Mouse (Mus musculus) gastrocnemius, postnatal 14 days (tissue): ENCODE data around the gene Pex5l. TPM values are rescaled to one million over a fixed set of nuclear protein-coding genes. Genes with fewer than 3 reads are reported as not detected.

Experiments
- DNase-seq: peaks from one replicate; pipeline ENCODE4 v3.0.0; 2021; ENCODE audit warnings: mixed read lengths
- intact Hi-C: fragments of 180-260 bp; cut with DNase I; formaldehyde crosslinking; loops from one replicate; pipeline ENCODE4 v1.15.1; 2025; ENCODE audit warnings: low total_unique reads
- long read RNA-seq, 2 experiments: library from polyadenylated mRNA; stranded (forward); transcript quantifications; one replicate each; pipeline ENCODE4 v2.0.0; 2021
- total RNA-seq, 2 experiments: library from RNA; stranded (reverse); gene quantifications; 2 replicates each; pipeline ENCODE4 v1.2.3; 2021

Gene Pex5l
- total RNA-seq, result 1 to 10 TPM in 1 of 2 experiments, under 1 TPM in 1; 0.55 to 1.1 TPM
- long read RNA-seq, experiment 1, result 0 reads
- long read RNA-seq, experiment 2, result 0 reads

DNA sequence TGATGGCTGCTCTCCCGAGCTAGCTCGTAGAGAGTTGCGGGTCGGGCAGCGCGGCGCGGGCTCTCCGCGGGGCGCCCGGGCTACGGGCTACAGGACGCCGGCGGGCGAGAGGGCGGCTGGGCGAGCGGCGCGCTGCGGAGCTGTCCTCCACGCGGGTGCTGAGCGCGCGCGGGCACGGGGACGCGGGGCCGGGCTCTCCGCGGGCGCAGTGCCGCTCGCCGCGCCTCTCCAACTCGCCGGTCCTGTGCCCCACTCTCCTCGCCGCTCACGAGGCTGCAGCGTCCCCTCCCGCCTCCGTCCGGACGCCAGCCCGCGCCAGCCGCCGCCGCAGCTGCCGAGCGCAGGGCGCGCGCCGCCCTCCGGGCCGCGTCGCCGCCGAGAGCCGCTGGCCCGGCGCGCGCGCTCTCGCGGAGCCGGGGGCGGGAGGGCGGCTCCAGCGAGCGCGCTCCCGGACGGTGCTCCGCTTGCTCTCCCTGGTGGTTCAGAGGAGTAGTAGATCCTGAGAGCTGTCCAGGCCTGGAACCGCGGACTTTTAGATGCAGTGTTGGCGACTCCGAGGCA, at the start of gene Pex5l:
Gene Pex5l, minus strand, starts transcription at position 347 of the 561 bp plus-strand sequence.
- intact Hi-C loops, result no loop called here
- peak; percentile 34 for DNase-seq

DNA sequence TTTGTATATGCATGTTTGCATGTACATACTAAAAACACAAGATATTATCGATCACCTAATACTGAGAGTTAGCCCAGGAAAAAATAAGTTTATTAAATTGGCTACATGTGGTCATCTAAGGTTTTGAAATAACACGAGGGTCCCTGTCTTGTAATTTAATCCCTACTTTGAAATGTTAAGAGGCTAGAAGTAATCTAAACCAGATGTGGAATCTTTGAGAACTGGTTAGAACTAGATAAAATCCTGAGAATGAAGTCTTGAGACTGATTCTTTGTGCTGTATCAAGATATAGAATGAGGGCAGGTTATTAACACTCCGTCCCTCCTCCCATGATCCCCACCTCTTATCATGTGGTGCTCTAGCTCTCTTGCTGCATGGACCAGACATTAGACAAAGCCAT, 22.1 kb upstream of the Pex5l start:
- intact Hi-C loops, result no loop called here
- no peak for DNase-seq

DNA sequence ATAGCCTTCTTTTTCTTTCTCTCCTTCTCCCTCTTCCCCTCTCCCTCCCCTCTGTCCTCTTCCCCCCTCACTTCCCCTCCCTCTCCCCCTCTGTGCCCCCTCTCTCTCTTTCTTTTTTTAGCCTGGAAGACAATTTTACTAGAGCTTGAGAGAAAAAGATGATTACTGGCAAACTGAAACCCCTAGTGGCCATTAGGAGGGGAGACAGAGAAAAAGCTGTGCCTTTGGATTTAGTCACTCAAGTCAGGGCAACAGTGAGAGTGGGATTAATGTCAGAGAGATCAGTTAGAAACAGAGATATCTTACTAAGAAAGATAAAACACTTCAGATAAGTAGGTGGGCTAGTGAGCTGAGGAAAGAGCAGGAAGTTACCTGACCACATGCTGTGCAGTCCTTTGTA, 20.8 kb upstream of the Pex5l start:
- intact Hi-C loops, result no loop called here
- no peak for DNase-seq

DNA sequence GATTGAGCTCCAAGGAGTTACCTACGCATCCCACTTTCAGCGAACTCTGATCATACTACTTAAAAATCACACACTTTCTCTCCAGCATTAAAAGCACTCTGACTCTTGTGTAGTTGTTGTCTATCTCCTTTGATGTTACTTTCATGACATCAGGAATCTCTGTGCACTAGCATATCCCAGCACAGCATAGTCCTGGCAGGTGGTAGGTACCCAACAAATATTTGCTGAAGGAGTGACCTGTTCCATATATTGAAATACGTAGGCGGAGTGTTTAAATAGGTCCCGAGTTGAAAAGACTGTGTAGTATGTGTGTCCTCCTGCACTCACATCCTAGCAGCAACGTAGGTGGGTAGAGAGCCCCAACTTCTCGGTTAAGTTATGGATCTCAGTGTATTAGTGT, 545 bp upstream of the Pex5l start:
- intact Hi-C loops, result no loop called here
- no peak for DNase-seq

DNA sequence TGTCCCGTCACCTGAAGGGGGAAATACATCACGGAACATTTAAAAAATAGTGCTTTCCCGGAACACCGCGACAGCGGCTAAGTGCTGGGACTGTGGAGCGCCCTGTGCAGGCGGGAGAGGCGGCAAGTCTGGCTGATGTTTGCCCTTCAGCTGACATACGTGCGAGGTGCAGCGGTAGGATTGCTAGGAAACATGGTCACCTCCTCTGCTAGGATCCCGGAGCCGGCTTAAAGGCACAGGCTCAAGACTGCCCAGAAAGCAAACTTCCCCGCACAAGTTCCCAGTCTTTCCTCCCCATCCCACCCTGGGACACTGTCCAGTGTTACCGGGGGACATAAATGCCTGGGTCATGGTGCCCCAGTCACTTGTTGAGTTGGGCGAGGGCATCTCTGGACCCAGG, 649 bp downstream of the Pex5l start:
- DNase-seq, result no peak
- intact Hi-C loops, result no loop called here

DNA sequence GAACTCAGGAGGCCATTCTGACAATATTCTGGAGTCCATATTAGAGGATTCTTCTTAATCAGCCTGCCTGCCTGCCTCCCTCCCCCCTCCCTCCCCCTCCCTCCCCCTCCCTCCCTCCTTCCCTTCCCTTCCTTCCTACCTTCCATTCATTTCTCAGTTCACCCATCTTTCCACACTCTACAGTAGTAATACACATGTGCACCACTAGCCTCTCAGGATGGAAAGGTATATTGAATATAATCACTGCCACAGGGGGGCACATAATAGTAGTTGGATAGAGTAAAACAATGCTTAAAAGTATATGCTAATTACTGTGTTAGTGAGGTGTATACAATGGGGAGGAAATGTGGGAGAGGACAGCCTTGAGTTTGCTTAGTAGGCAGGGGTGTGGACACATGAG, 13.1 kb downstream of the Pex5l start:
- DNase-seq, result no peak
- intact Hi-C loops, result no loop called here

DNA sequence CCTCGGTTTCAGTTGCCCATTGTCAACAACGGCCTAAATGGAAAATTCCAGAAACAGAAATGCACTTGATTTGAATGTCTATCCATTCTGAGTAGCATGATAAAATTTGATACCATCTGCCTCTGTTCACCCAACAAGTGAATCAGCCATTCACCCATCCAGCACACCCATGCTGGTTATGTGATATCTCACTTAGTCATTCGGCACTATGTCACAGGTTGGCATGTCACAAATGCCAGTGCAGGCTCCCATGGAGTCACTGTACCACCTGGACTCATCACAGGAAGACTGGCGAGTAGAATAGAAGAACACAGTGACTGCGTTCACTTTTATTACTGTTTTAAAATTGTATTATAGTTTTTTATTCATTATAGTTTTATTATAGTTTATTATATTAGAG, 18.3 kb downstream of the Pex5l start:
- intact Hi-C loops, result no loop called here
- no peak for DNase-seq

DNA sequence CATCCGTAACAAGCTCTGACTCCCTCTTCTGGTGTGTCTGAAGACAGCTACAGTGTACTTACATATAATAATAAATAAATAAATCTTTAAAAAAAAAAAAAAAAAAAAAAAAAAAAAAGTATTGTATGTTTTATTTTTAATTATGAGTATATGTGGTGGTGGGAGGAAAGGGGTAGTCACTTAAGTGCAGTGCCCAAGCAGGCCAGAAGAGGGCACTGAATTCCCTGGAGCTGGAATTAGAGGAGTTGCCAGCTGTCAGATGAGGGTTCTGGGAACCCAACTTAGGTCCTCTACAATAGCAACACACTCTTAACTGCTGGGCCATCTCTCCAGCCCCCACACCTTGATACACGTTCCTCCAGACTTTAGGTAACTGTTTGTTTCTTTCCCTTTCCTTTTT, 37.3 kb downstream of the Pex5l start:
- intact Hi-C loops, result no loop called here
- DNase-seq, result no peak

DNA sequence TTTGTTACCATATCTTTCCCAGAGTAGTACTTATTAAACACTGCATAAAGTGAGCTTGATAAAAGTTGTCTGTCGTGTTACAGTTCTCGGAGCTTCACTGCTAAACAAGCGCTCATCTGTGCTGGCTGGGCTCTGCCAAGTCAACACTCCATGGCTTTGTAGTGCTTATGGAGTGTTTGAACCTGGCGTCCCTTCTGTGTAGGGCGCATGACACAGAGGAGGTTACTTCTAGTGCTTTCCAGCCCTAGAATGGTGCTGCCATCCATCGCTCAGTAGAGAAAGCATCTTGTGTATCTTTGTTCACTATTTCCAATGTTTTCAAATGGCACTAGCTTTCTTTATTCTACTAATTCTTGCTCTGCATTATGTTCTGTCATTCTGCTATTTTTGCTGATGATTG, 39.5 kb downstream of the Pex5l start:
- intact Hi-C loops, result no loop called here

DNA sequence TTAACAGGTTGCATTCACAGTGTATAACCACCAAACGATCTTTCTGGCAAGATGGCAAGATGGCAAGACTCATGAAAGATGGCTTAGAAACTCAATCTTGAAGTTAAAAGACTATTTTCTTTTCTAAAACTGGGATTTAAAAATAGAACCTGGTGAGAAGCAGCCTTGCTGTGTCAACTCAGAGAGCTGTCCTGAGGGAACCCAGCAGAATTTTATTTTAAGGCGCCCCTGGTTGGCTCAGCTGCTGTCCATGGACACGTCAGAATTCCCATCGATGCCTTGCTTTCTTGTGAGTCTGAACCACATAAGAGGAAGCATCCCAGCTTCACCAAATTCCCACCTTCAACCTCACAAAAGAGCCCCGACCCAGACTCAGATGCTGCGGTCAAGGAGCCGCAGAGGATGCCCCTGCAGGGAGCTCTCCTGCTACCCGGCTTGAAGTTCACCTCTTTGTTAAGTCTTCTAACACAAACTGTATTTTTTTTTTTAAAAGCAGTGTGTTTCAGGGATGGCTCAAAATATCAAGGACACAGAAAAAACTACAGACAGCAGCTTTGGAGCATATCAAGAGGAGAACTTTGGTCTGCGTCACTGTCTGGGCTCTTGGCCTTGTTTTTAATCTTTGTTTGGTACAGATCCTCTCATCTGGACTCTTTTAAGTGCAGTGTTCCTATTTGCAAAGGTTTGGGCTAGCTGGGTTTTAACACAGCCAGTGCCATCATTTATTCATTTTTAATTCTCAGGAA, 44.3 kb downstream of the Pex5l start:
- intact Hi-C loops, result no loop called here
- no peak for DNase-seq

More for the DNA sequence above, 39.5 kb downstream of the Pex5l start:
- DNase-seq, result no peak

DNA sequence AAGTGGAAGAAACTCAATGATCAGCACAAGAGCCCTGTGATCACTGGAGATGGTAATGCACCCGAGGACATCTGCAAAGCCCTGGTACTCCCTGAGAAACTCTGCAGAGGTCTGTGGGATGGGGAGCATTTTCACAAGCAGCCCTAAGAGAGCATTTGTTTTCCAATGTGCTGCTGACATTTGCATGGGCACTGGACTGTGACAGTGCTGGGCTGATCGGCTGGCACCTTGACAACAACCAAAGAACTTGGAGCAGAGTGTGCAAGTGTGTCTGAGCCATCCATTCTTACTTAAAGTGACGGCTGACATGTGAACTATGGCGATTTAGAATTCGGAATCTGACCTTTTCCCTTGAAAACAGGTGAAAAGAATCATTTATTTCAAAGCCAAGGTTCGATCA, 49.4 kb downstream of the Pex5l start:
- DNase-seq, result no peak
- intact Hi-C loops, result no loop called here

DNA sequence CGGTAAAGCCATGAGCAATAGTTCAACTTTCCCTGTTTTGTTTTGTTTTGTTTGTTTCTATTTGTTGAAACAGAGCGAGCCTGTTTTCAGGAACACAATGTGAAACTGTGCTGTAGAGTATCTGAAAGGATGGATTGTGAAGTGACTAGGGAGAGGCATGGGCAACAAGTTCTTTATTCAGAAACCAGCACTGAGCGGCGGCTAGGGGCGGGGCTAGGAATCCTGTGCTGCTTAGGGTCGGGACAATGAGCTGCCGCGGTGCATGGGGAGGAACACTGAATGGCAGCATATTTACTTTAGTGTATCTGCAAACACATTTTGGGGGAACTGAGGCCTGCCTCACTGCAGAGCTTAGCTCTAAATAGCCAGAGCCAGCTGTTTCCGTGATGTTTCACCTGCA, 53.0 kb downstream of the Pex5l start:
- intact Hi-C loops, result no loop called here
- no peak for DNase-seq

DNA sequence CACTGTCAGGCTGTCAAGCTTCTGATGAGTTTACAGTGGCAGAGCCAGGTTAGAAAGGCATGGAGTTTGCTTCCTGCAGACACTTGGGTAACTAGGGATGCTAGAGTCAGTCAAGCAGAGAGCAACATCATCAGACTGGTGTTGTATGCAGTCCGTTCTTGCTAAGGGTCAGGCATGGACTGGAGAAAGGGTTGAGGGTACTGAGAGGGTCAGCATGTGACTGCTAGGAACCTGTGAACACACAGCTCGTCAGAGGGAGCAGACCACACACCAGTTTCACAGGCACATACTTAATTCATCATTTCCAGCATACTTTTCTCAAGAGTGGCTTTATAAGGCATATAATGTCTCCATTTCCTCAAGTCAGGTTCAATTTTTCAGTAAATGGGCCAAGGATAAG, 53.6 kb downstream of the Pex5l start:
- intact Hi-C loops, result no loop called here
- DNase-seq, result no peak

DNA sequence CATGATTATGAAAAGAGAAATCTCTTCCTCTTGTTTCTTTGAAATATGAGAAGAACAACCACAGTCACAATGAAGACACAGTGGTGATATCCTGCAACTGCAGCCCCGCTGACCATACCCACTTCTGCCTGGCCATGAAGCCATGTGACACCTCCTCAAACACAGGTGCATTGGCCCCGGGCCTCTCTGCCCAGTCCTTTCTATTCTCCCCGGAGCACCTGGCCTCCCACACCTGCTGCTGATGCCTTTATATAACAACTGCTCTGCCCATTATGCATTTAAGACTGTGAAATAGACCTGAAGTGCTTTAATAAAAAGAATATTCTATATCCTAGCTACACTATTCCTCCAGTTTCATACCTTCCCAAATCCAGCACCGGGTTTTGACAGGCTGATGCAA, 54.8 kb downstream of the Pex5l start:
- no peak for DNase-seq
- intact Hi-C loops, result no loop called here

DNA sequence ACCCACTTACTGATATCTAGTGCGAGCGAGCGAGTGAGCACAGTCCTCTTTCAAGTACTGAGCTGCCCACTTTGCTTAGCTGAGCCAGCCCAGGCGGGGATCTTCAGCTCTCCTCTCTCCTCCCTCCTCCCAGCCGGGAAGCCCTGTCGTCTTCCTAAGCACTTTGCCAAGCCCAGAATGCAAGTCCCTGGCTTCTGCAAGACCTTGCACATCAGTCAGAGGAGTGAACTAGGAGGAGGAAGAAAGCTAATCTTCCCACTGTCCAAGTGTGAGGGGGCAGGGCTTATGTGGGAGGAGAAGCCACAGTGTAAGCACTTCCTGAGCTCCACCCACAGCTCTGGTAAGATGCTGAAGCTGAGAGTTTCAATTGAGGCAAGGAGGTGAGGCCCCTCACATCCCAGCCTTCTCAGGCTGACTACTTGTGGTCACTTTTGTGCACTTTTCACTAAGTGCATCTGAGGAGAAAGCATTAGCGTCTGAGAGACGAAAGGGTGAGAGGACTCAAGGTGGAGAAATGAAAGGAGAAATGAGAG, 60.2 kb downstream of the Pex5l start:
- intact Hi-C loops, result no loop called here
- no peak for DNase-seq

DNA sequence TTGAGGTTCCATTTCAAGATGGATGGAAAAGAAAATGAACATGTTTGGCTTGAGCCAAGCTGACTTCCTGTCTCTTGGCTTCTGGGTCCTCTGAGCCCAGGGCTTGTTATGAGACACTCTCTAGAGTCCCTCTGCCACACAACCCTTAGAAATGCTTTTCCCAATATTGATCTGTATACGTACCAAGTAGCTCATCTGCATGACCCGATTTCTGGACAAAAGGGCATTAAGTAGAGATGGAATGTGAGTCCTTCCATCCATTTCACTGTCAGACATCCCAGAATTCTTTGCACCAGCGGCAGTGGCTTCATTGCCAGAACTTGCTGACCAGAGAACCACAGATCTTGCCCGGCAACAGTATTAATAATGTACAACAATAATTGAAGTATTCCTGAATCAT, 61.3 kb downstream of the Pex5l start:
- intact Hi-C loops, result no loop called here
- DNase-seq, result no peak

DNA sequence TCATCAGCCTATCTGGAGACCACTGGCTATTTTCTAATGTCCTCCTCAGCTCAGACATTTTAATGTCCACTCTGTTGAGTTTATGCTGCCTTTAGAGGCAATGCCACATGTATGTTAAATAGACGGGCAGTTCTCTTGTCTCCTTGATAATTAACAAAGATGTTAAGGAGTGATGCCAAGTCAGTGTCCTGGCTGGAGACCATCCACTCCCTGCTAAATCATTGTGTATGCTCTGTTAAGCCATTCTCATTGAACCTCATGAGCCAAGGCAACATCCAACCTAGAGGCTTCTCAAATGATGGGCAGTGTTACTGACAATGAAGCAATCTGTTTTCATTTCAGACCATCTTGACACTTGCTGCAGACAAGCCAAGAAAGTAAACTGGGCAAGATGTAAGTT, 63.4 kb downstream of the Pex5l start:
- no peak for DNase-seq
- intact Hi-C loops, result no loop called here

DNA sequence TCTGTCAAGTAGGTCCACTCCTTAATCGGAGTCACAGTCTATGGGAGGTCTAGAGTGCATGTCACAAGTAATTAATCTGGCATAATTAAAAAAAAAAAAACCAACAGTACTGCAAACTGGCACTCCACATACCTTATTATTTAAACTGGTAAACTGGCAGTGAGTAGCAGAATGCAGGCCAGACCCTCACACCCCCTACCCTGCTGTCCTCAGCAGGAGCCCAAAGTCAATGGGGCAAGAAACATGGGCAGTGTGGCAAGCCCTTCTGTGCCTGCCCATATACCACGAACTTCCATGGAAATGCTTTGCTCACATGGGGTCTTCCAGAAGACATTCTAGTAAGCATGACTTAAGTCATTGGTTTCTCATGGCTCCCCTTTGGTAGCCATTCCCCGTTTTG, 63.9 kb downstream of the Pex5l start:
- intact Hi-C loops, result no loop called here
- DNase-seq, result no peak

DNA sequence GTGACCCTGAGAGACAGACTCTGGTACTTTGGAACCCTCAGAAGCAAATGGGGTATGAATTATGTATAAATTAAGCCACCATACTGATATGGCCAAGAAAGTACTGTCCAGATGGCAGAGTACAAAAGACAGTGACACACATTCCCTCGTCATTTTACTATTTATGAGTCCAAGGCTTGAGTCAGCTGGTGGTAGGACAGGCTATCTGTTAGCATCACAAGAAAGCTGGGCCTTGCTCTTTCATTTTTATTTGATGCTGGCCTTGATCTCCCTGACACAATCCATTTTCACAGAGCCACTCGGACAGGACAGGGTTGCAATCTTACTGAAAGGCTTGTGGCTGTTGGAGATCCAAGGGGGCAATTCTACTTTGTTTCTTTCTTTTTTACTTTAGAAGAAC, 67.4 kb downstream of the Pex5l start:
- no peak for DNase-seq
- intact Hi-C loops, result no loop called here

DNA sequence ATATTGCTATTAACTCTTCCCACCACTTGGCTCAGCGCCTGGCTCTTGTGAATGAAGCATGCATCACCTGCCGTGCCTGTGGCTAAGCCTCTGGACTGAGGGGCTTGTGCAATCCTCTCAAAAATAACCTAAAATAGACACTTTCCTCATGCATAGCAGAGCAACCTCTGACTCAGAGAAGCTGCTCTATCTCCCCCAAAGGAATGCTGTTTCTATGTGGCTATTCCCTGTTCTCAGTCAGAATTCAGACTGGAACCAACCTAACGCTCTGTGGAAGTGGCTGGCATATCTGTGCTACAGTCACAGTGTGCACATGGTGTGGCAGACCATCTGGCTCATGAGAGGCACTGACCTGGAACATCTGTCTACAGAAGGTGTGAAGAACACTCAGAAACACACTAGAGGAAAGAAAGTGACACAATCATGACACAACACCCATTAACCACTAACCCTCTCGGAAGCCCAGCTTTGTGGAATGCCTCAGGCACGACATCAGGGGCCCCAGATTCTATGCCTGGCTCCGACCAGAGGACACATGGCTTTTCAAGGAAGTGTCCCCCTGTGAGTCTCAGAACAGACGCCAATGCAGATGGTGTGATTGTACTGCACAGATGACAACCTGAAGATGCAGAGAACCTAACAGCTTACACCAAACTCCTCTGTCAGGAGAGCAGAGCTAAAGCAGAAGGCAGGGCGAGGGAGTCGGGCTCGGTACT, 68.6 kb downstream of the Pex5l start:
- DNase-seq, result no peak
- intact Hi-C loops, result no loop called here

DNA sequence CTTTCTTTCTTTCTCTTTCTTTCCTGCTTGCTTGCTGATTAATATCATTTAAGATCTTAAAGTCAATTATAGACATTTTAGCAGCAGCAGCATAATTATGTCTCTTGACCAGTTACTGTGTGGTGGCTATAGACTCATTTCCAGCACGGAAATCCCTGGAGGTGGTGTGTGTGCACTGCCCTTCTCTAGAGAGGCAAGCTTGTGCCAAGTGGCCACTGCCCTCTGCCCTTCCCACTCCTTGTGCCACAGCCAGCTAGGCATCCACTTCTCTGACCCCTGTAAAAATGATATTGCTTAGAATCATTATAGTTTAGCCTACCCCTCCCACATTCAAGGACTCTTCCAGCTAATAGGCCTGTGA, 69.2 kb downstream of the Pex5l start:
- intact Hi-C loops, result no loop called here
- DNase-seq, result no peak
